Mouse (Mus musculus): ENCODE results near the gene Arhgap40. TPM values are rescaled to one million over a fixed set of nuclear protein-coding genes. Genes with fewer than 3 reads are reported as not detected.

Gene Arhgap40
- total RNA-seq, 2 experiments from 2014 or later: 0.45 TPM; not detected in 1

Other genes starting within 250 kb of the Arhgap40 start
- gene Lbp, start 206.3 kb upstream of the Arhgap40 start, total RNA-seq (2021): 1 to 10 TPM; 2.3 to 8.0 TPM
- 100 to 1,000 TPM; 427 to 584 TPM for gene Snhg11, start 137.2 kb upstream of the Arhgap40 start, total RNA-seq (2021)
- gene Ralgapb, start 102.9 kb upstream of the Arhgap40 start, total RNA-seq (2021): 10 to 100 TPM; 78.6 to 80.4 TPM
- gene Adig, start 10.2 kb upstream of the Arhgap40 start, total RNA-seq (2021): not detected
- 10 to 100 TPM; 76.0 to 76.9 TPM for gene Slc32a1, start 98.0 kb downstream of the Arhgap40 start, total RNA-seq (2021)
- gene Actr5, start 112.1 kb downstream of the Arhgap40 start, total RNA-seq (2021): 10 to 100 TPM; 10.2 to 10.9 TPM
- 10 to 100 TPM; 97.4 to 97.9 TPM for gene Ppp1r16b, start 152.6 kb downstream of the Arhgap40 start, total RNA-seq (2021)

All from layer of hippocampus, postnatal 14 days (tissue).